In genomic region chr6:53576841-53577240, GRCm38 (mm10) we compare ENCODE assay signal across 18 mouse cellular contexts.
"Had no signal": no experiment of that assay in that cellular context is flagged by ENCODE, and none has a peak within 500 bp of the region (broad histone marks: within the 10 kb centered on the region; RNA-seq: fewer than 3 reads in every experiment).

No protein-coding gene starts in this region.

- H3K4me1 ChIP-seq: liver, embryonic 13.5 days had no signal

- H3K4me3 ChIP-seq: left cerebral cortex, adult 2 months; liver, embryonic 13.5 days; midbrain, embryonic 15.5 days; myocyte; neural tube, embryonic 13.5 days had no signal

- H3K4me2 ChIP-seq: liver, embryonic 13.5 days; midbrain, embryonic 15.5 days; neural tube, embryonic 13.5 days had no signal

- H3K9me3 ChIP-seq: liver, embryonic 13.5 days; midbrain, embryonic 15.5 days; neural tube, embryonic 13.5 days had no signal

- H3K27ac ChIP-seq: kidney, postnatal 0 days; left cerebral cortex, adult 2 months; liver, embryonic 13.5 days; midbrain, embryonic 15.5 days; neural tube, embryonic 13.5 days had no signal

- H3K27me3 ChIP-seq: liver, embryonic 13.5 days; midbrain, embryonic 15.5 days had no signal

- H3K36me3 ChIP-seq: liver, embryonic 13.5 days; midbrain, embryonic 15.5 days; neural tube, embryonic 13.5 days had no signal

- H3K9ac ChIP-seq: liver, embryonic 13.5 days; midbrain, embryonic 15.5 days; neural tube, embryonic 13.5 days had no signal

- DNase-seq: kidney, adult 2 months; kidney, postnatal 25 days; layer of hippocampus, postnatal 36 days; liver, embryonic 13.5 days; lung, adult 2 months; lung, postnatal 14 days; lung, postnatal 4 days; retina, postnatal 1 day; right cerebral cortex, postnatal 25 days; thymus, adult 2 months; thymus, postnatal 14 days; thymus, postnatal 4 days had no signal

- ATAC-seq: intestine, postnatal 0 days; midbrain, embryonic 15.5 days had no signal
